Mouse (Mus musculus) central nervous system, embryonic 14 days (tissue): ENCODE measurements around the gene Taf5. TPM values are rescaled to one million over a fixed set of nuclear protein-coding genes. Genes with fewer than 3 reads are reported as not detected.

Experiments used
- polyA plus RNA-seq: library from polyadenylated mRNA; depleted of rRNA; stranded (reverse); fragments of >200 nt; gene quantifications from 2 replicates; pipeline ENCODE4 v1.2.3, GENCODE M21; 2012; rRNA removed

The Taf5 gene
- polyA plus RNA-seq: 10.7 and 10.9 TPM in 2 replicates

GRCm38 (mm10) chr19:47067096-47067882, at the start of gene Taf5:
Gene Taf5 (plus strand): TSS chr19:47067746.

GRCm38 (mm10) chr19:47050271-47051032, 17.1 kb upstream of the Taf5 start, which contains the start of gene Pcgf6:
Gene Pcgf6 (minus strand): TSS chr19:47050906.

GRCm38 (mm10) chr19:47090550-47091156, 23.1 kb downstream of the Taf5 start, which contains the start of the genes Usmg5 and Pdcd11:
Gene Usmg5 (minus strand): TSS chr19:47090647.
Gene Pdcd11 (plus strand): TSS chr19:47090768.

Other genes with a start within 250 kb of the Taf5 start
- 412 and 435 TPM in 2 replicates for gene Ina, start 53.0 kb upstream of the Taf5 start, polyA plus RNA-seq
- 45.6 and 48.2 TPM in 2 replicates for gene Nt5c2, start 52.6 kb upstream of the Taf5 start, polyA plus RNA-seq
- 64.8 and 66.4 TPM in 2 replicates for gene Pcgf6, start 16.8 kb upstream of the Taf5 start, polyA plus RNA-seq
- 789 and 983 TPM in 2 replicates for gene Usmg5, start 22.9 kb downstream of the Taf5 start, polyA plus RNA-seq
- 19.2 and 19.6 TPM in 2 replicates for gene Pdcd11, start 23.0 kb downstream of the Taf5 start, polyA plus RNA-seq
- 1.3 and 2.6 TPM in 2 replicates for gene Calhm2, start 70.5 kb downstream of the Taf5 start, polyA plus RNA-seq
- gene Calhm1, start 76.5 kb downstream of the Taf5 start, polyA plus RNA-seq: 0.05 TPM in 2 replicates
- 0.06 TPM in 1 of 2 replicates, not detected in the other for gene Calhm3, start 90.0 kb downstream of the Taf5 start, polyA plus RNA-seq
- 8.4 and 12.0 TPM in 2 replicates for gene Neurl1a, start 111.1 kb downstream of the Taf5 start, polyA plus RNA-seq